Mouse (Mus musculus) CH12.LX (cell line): ENCODE data around the gene Rsu1. TPM values are rescaled to one million over a fixed set of nuclear protein-coding genes. Genes with fewer than 3 reads are reported as not detected.

ENCODE experiments used
- DNase-seq: peaks from one replicate; pipeline ENCODE4 v3.0.0-alpha.2; 2013; ENCODE audit errors: extremely low read depth
- H3K27ac ChIP-seq: 2 replicates; pipeline ENCODE4 v1.5.1; 2012; ENCODE audit warnings: low read depth, mild to moderate bottlenecking, control low read depth, moderate library complexity; ENCODE audit not compliant: insufficient read depth
- H3K27me3 ChIP-seq: replicated peaks from 2 replicates; pipeline ENCODE3; 2012; ENCODE audit warnings: inconsistent platforms
- H3K36me3 ChIP-seq, 2 experiments: replicated peaks in 1 of 2; 2 replicates each; pipeline versions ENCODE3 to v1.6.1; 2012; ENCODE audit warnings: inconsistent platforms in 1 of 2, low read length in 1 of 2, mild to moderate bottlenecking in 1 of 2, mixed read lengths in 1 of 2, moderate library complexity in 1 of 2; ENCODE audit not compliant: control insufficient read depth in 1 of 2, insufficient read depth in 1 of 2
- H3K4me1 ChIP-seq, 2 experiments: 2 replicates each; pipeline ENCODE4 v1.6.1; 2012; ENCODE audit warnings: inconsistent platforms in 1 of 2, moderate library complexity in 1 of 2; ENCODE audit not compliant: insufficient read depth in 2 of 2, control insufficient read depth in 1 of 2
- H3K4me2 ChIP-seq: 2 replicates; pipeline ENCODE4 v1.6.1; 2012; ENCODE audit warnings: low read depth, mild to moderate bottlenecking, control low read depth; ENCODE audit not compliant: poor library complexity, insufficient read depth, severe bottlenecking
- H3K4me3 ChIP-seq, 3 experiments: fragments of 150-350 bp in 1 of 3; sonication (generic) in 1 of 3; replicated peaks in 1 of 3; 2 replicates each; pipeline versions ENCODE3 to v1.5.1; 2011 to 2012; ENCODE audit warnings: low read depth in 2 of 3, low read length in 2 of 3, mild to moderate bottlenecking in 2 of 3, moderate library complexity in 2 of 3, control low read depth in 1 of 3, improper control_type of control experiment in 1 of 3, inconsistent platforms in 1 of 3, mixed read lengths in 1 of 3; ENCODE audit not compliant: poor library complexity in 1 of 3
- H3K79me2 ChIP-seq: replicated peaks from 2 replicates; pipeline ENCODE4 v1.6.1; 2012; ENCODE audit warnings: mild to moderate bottlenecking, moderate library complexity; ENCODE audit not compliant: control insufficient read depth, poor library complexity, insufficient read depth, severe bottlenecking; ENCODE audit errors: extremely low read depth
- H3K9ac ChIP-seq: 2 replicates; pipeline ENCODE4 v1.6.1; 2012; ENCODE audit warnings: low read depth, mild to moderate bottlenecking, control low read depth, moderate library complexity; ENCODE audit not compliant: insufficient read depth
- H3K9me3 ChIP-seq: replicated peaks from 2 replicates; pipeline ENCODE3; 2012; ENCODE audit warnings: low read length, inconsistent platforms, mixed read lengths
- BHLHE40 ChIP-seq: IDR thresholded peaks from 2 replicates; pipeline ENCODE4 v1.6.1; 2011; ENCODE audit warnings: mild to moderate bottlenecking, low read depth, low read length, improper control_type of control experiment
- CHD1 ChIP-seq: IDR thresholded peaks from 2 replicates; pipeline ENCODE4 v1.6.1; 2012; ENCODE audit warnings: low read depth, low read length, improper control_type of control experiment, inconsistent platforms
- CHD2 ChIP-seq: IDR thresholded peaks from 2 replicates; pipeline ENCODE4 v1.6.1; 2011; ENCODE audit warnings: low read length, improper control_type of control experiment
- ELF1 ChIP-seq: IDR thresholded peaks from 2 replicates; pipeline ENCODE4 v1.6.1; 2014; ENCODE audit warnings: low read depth, mild to moderate bottlenecking, inconsistent platforms, low read length, improper control_type of control experiment
- EP300 ChIP-seq: IDR thresholded peaks from 2 replicates; pipeline ENCODE4 v1.6.1; 2011; ENCODE audit warnings: low read length, improper control_type of control experiment
- HCFC1 ChIP-seq: IDR thresholded peaks from 2 replicates; pipeline ENCODE4 v1.6.1; 2012; ENCODE audit warnings: low read depth, mild to moderate bottlenecking, inconsistent platforms, low read length, improper control_type of control experiment
- IRF4 ChIP-seq: IDR thresholded peaks from 2 replicates; pipeline ENCODE4 v1.6.1; 2014; ENCODE audit warnings: low read depth, mild to moderate bottlenecking, inconsistent platforms, low read length, improper control_type of control experiment
- JUND ChIP-seq: conservative IDR thresholded peaks from 2 replicates; pipeline ENCODE4 v1.6.1; 2011; ENCODE audit warnings: low read depth, low read length, improper control_type of control experiment
- MXI1 ChIP-seq: IDR thresholded peaks from 2 replicates; pipeline ENCODE4 v1.6.1; 2011; ENCODE audit warnings: mild to moderate bottlenecking, low read depth, low read length, improper control_type of control experiment
- MYC ChIP-seq: IDR thresholded peaks from 2 replicates; pipeline ENCODE4 v1.6.1; 2011; ENCODE audit warnings: low read depth, mild to moderate bottlenecking, improper control_type of control experiment, low read length
- NRF1 ChIP-seq: IDR thresholded peaks from 2 replicates; pipeline ENCODE4 v1.6.1; 2014; ENCODE audit warnings: low read depth, mild to moderate bottlenecking, inconsistent platforms, low read length, improper control_type of control experiment, moderate library complexity
- PAX5 ChIP-seq: IDR thresholded peaks from 2 replicates; pipeline ENCODE4 v1.6.1; 2012; ENCODE audit warnings: low read length, inconsistent platforms, mixed read lengths
- POLR2A ChIP-seq: IDR thresholded peaks from 2 replicates; pipeline ENCODE4 v1.6.1; 2011; ENCODE audit warnings: low read depth, mild to moderate bottlenecking, improper control_type of control experiment, low read length
- POLR2AphosphoS2 ChIP-seq: IDR thresholded peaks from 2 replicates; pipeline ENCODE4 v1.6.1; 2011; ENCODE audit warnings: low read depth, low read length, improper control_type of control experiment
- RAD21 ChIP-seq: IDR thresholded peaks from 2 replicates; pipeline ENCODE4 v1.6.1; 2011; ENCODE audit warnings: low read depth, mild to moderate bottlenecking, low read length, improper control_type of control experiment, moderate library complexity
- RCOR1 ChIP-seq: conservative IDR thresholded peaks from 2 replicates; pipeline ENCODE4 v1.6.1; 2012; ENCODE audit warnings: low read depth, mild to moderate bottlenecking, inconsistent platforms, low read length, improper control_type of control experiment
- SMC3 ChIP-seq: IDR thresholded peaks from 2 replicates; pipeline ENCODE4 v1.6.1; 2011; ENCODE audit warnings: low read depth, low read length, improper control_type of control experiment
- UBTF ChIP-seq: IDR thresholded peaks from 2 replicates; pipeline ENCODE4 v1.6.1; 2012; ENCODE audit warnings: low read depth, mild to moderate bottlenecking, inconsistent platforms, low read length, improper control_type of control experiment, moderate library complexity
- USF1 ChIP-seq: IDR thresholded peaks from 2 replicates; pipeline ENCODE4 v1.6.1; 2014; ENCODE audit warnings: low read depth, mild to moderate bottlenecking, inconsistent platforms, low read length, improper control_type of control experiment
- ZC3H11A ChIP-seq: IDR thresholded peaks from 2 replicates; pipeline ENCODE4 v1.6.1; 2012; ENCODE audit warnings: low read depth, mild to moderate bottlenecking, inconsistent platforms, low read length, improper control_type of control experiment
- ZKSCAN1 ChIP-seq: IDR thresholded peaks from 2 replicates; pipeline ENCODE4 v1.6.1; 2012; ENCODE audit warnings: low read depth, inconsistent platforms, low read length, improper control_type of control experiment, borderline replicate concordance
- ZMIZ1 ChIP-seq: IDR thresholded peaks from 2 replicates; pipeline ENCODE4 v1.6.1; 2012; ENCODE audit warnings: low read depth, mild to moderate bottlenecking, inconsistent platforms, low read length, improper control_type of control experiment
- ZNF384 ChIP-seq: IDR thresholded peaks from 2 replicates; pipeline ENCODE4 v1.6.1; 2012; ENCODE audit warnings: low read depth, low read length, improper control_type of control experiment, inconsistent platforms
- dilution Hi-C: fragments of 300-500 bp; cut with MboI; formaldehyde crosslinking; loops from 2 replicates; pipeline ENCODE4 v1.14.3; 2020; ENCODE audit warnings: low sequenced_read_pairs; ENCODE audit not compliant: extremely low pct_unique_long_range_greater_than_20kb, extremely low pct_ligation_motif_present
- in situ Hi-C: fragments of 300-500 bp; cut with MboI; formaldehyde crosslinking; loops from 3 replicates; pipeline ENCODE4 v1.14.3; 2019; ENCODE audit warnings: low sequenced_read_pairs, low pct_ligation_motif_present, low pct_unique_long_range_greater_than_20kb, mixed read lengths
- polyA plus RNA-seq: library from polyadenylated mRNA; unstranded; fragments of >175 nt; gene quantifications from 2 replicates; pipeline ENCODE4 v1.2.1, GENCODE M21; 2012; ENCODE audit warnings: low read depth; ENCODE audit not compliant: insufficient read length
- total RNA-seq, 2 experiments: library from RNA; depleted of rRNA; stranded (reverse); fragments of 300-350 nt in 1 of 2; fragments of >200 nt in 1 of 2; gene quantifications; 2 replicates each; pipeline ENCODE4 v1.2.3; 2012 to 2014

Rsu1 gene
- total and polyA plus RNA-seq, 3 experiments, result 29.5 to 108 (median 86.4) TPM

DNA sequence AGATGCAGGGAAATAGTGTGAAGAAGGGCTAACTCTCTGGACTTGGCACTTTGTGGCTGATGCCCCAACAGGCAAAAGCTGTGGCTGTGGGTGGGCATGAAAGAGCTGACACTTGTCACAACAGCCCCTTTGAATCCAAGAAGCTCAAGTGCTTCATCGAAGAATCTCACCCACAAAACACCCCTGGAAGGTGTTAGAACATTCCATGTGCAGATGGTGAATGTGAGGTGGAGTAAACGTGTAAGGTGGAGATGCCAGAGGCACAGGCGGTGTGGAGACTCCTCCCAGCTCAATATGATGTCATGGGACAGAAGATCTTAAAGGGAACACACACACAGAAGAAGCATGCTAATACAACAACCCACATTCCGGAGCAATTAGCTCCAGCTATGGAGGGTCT is 182.9 kb downstream of the Rsu1 start:
- TF ChIP-seq ZNF384 (no peak), JUND (no peak), PAX5 (no peak), SMC3 (no peak), RAD21 (no peak), HCFC1 (no peak), ELF1 (no peak), IRF4 (no peak), ZKSCAN1 (no peak), POLR2AphosphoS2 (no peak), NRF1 (no peak), EP300 (no peak), POLR2A (no peak), BHLHE40 (no peak), ZC3H11A (no peak), MXI1 (no peak), MYC (no peak), CHD1 (no peak), RCOR1 (no peak)
- dilution Hi-C loops, result no loop called here
- H3K36me3 ChIP-seq, result peaks cover 0 to 46% of the 10 kb centered on the region in 2 experiments
- H3K9ac ChIP-seq, result no peak overlapping the region
- H3K79me2 ChIP-seq, result peaks cover 6% of the 10 kb centered on the region
- H3K27ac ChIP-seq, result no peak overlapping the region
- H3K4me1 ChIP-seq, result peaks cover 20 to 96% of the 10 kb centered on the region in 2 experiments
- H3K27me3 ChIP-seq, result no peaks in the 10 kb centered on the region
- H3K9me3 ChIP-seq, result no peaks in the 10 kb centered on the region
- DNase-seq, result no peak
- in situ Hi-C loops, result no loop called here
- H3K4me2 ChIP-seq, result no peak overlapping the region
- H3K4me3 ChIP-seq, result no peak overlapping the region

DNA sequence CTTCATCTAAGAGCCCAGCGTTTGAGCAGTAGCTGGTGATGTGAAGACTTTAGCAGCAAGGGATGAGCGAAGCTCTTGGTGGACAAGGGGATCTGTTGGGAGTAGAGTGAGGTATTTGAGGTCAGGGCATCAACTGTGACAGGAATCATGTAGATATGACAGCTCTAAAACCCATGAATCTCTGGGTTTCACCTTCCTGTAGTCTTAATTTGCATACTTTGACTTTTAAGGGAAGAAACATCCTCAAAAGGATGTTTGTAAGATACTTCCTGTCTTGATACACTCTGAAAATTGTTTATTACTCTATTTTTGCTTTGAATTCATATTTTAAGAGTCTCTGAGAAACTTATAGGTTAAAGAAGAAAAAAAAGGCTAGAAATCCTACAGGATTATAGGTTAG is 183.4 kb downstream of the Rsu1 start:
- Histone ChIP-seq H3K27ac (no peak overlapping the region), H3K4me1 (peaks cover 17 to 96% of the 10 kb centered on the region in 2 experiments), H3K4me2 (no peak overlapping the region), H3K36me3 (peaks cover 0 to 47% of the 10 kb centered on the region in 2 experiments), H3K79me2 (peaks cover 6% of the 10 kb centered on the region), H3K9me3 (no peaks in the 10 kb centered on the region), H3K27me3 (no peaks in the 10 kb centered on the region), H3K4me3 (no peak overlapping the region), H3K9ac (no peak overlapping the region)
- in situ Hi-C loops (no loop called here), dilution Hi-C loops (no loop called here)
- no peak for TF ChIP-seq ZMIZ1
- no peak for TF ChIP-seq EP300
- TF ChIP-seq MYC, result no peak
- no peak for TF ChIP-seq PAX5
- TF ChIP-seq POLR2A, result no peak
- no peak for TF ChIP-seq MXI1
- TF ChIP-seq ZC3H11A, result no peak
- no peak for TF ChIP-seq CHD2
- TF ChIP-seq UBTF, result no peak
- TF ChIP-seq USF1, result no peak
- DNase-seq, result no peak
